18 mouse cellular contexts compared by ENCODE assay signal in genomic region chr3:41695681-41696080, GRCm38 (mm10).
"Had no signal": no experiment of that assay in that cellular context is flagged by ENCODE, and none has a peak within 500 bp of the region (broad histone marks: within the 10 kb centered on the region; RNA-seq: fewer than 3 reads in every experiment).

No protein-coding gene starts in this region.

- H3K9me3 ChIP-seq: lung, embryonic 15.5 days; megakaryocyte, embryonic 14.5 days; midbrain, embryonic 13.5 days; midbrain, embryonic 15.5 days; neural tube, embryonic 12.5 days; stomach, embryonic 15.5 days had no signal

- H3K4me1 ChIP-seq: lung, embryonic 15.5 days; megakaryocyte, embryonic 14.5 days; midbrain, embryonic 13.5 days; midbrain, embryonic 15.5 days; neural tube, embryonic 12.5 days; stomach, embryonic 15.5 days had no signal

- H3K9ac ChIP-seq: liver, postnatal 0 days; lung, embryonic 15.5 days; midbrain, embryonic 13.5 days; midbrain, embryonic 15.5 days; neural tube, embryonic 12.5 days; stomach, embryonic 15.5 days had no signal

- H3K36me3 ChIP-seq: midbrain, embryonic 15.5 days; stomach, embryonic 15.5 days had no signal

- H3K27ac ChIP-seq: lung, embryonic 15.5 days; macrophage; midbrain, embryonic 13.5 days; midbrain, embryonic 15.5 days; neural tube, embryonic 12.5 days; stomach, embryonic 15.5 days; stomach, postnatal 0 days had no signal

- H3K4me3 ChIP-seq: lung, embryonic 15.5 days; megakaryocyte, embryonic 14.5 days; midbrain, embryonic 13.5 days; midbrain, embryonic 15.5 days; neural tube, embryonic 12.5 days; stomach, embryonic 15.5 days had no signal

- H3K4me2 ChIP-seq: lung, embryonic 15.5 days; midbrain, embryonic 11.5 days; midbrain, embryonic 13.5 days; midbrain, embryonic 15.5 days; neural tube, embryonic 12.5 days; stomach, embryonic 15.5 days had no signal

- ATAC-seq: liver, postnatal 0 days; lung, postnatal 0 days; midbrain, embryonic 13.5 days; midbrain, embryonic 15.5 days had no signal

- H3K27me3 ChIP-seq: lung, embryonic 15.5 days; megakaryocyte, embryonic 14.5 days; midbrain, embryonic 13.5 days; midbrain, embryonic 15.5 days; neural tube, embryonic 12.5 days; stomach, embryonic 15.5 days had no signal

- DNase-seq: liver, postnatal 0 days; lung, adult 2 months; lung, postnatal 14 days; lung, postnatal 36 days; right cerebral cortex, postnatal 14 days; thymus, adult 2 months; thymus, postnatal 25 days; thymus, postnatal 4 days had no signal
